Mouse (Mus musculus) lung, postnatal 0 days (tissue): ENCODE measurements around the gene Mcm2. TPM values are rescaled to one million over a fixed set of nuclear protein-coding genes. Genes with fewer than 3 reads are reported as not detected.

Source experiments
- ATAC-seq: fragments of 200-750 bp; cut with Nextera tagmentation; 2 replicates; pipeline ENCODE4 v1.8.0; 2017; ENCODE audit warnings: moderate library complexity
- DNase-seq: peaks from one replicate; pipeline ENCODE4 v3.0.0-alpha.2; 2016; ENCODE audit warnings: low spot score
- H3K27ac ChIP-seq: fragments of 300-500 bp; sonication (generic); 2 replicates; pipeline ENCODE4 v1.5.1; 2014; ENCODE audit warnings: antibody characterized with exemption, mild to moderate bottlenecking, low read length, mixed read lengths
- H3K27me3 ChIP-seq: fragments of 300-500 bp; sonication (generic); replicated peaks from 2 replicates; pipeline ENCODE4 v1.6.1; 2014; ENCODE audit warnings: low read length, mixed read lengths; ENCODE audit not compliant: insufficient read depth
- H3K36me3 ChIP-seq: fragments of 300-500 bp; sonication (generic); 2 replicates; pipeline ENCODE4 v1.6.1; 2014; ENCODE audit warnings: low read length, mixed read lengths; ENCODE audit not compliant: insufficient read depth
- H3K4me1 ChIP-seq: fragments of 300-500 bp; sonication (generic); 2 replicates; pipeline ENCODE4 v1.6.1; 2014; ENCODE audit warnings: antibody characterized with exemption, low read depth, low read length, mixed read lengths; ENCODE audit not compliant: insufficient read depth
- H3K4me2 ChIP-seq: fragments of 300-500 bp; sonication (generic); replicated peaks from 2 replicates; pipeline ENCODE4 v1.6.1; 2014; ENCODE audit warnings: low read depth, mild to moderate bottlenecking, low read length, moderate library complexity, mixed read lengths
- H3K4me3 ChIP-seq: fragments of 300-500 bp; sonication (generic); 2 replicates; pipeline ENCODE4 v1.5.1; 2014; ENCODE audit warnings: low read depth, low read length
- H3K9ac ChIP-seq: fragments of 300-500 bp; sonication (generic); replicated peaks from 2 replicates; pipeline ENCODE4 v1.6.1; 2014; ENCODE audit warnings: low read depth, mild to moderate bottlenecking
- H3K9me3 ChIP-seq: fragments of 300-500 bp; sonication (generic); 2 replicates; pipeline ENCODE4 v1.6.1; 2016; ENCODE audit warnings: low read length, mixed read lengths
- CTCF ChIP-seq: IDR thresholded peaks from 2 replicates; pipeline ENCODE4 v1.5.1; 2016; ENCODE audit warnings: antibody characterized with exemption, mild to moderate bottlenecking
- EP300 ChIP-seq: IDR thresholded peaks from 2 replicates; pipeline ENCODE4 v1.6.1; 2016; ENCODE audit warnings: antibody characterized with exemption, mild to moderate bottlenecking, control low read depth
- WGBS: fragments of 180-500 bp; shearing (Covaris S2); extraction: QIAGEN DNeasy Blood & Tissue Kit; methylation state at CpG from one replicate; pipeline ENCODE4 v1.1.7; 2014; 5-methylcytosine and 5-hydroxymethylcytosine counted together
- polyA plus RNA-seq: library from polyadenylated mRNA; unstranded; fragments of >200 nt; fragmentation: Nextera tagmentation; extraction: Ambion mirVana; gene quantifications from 2 replicates; pipeline ENCODE4 v1.2.1, GENCODE M21; 2015

Mcm2 gene
- polyA plus RNA-seq, 1 experiment from 2014 or later: 14.5 TPM

DNA sequence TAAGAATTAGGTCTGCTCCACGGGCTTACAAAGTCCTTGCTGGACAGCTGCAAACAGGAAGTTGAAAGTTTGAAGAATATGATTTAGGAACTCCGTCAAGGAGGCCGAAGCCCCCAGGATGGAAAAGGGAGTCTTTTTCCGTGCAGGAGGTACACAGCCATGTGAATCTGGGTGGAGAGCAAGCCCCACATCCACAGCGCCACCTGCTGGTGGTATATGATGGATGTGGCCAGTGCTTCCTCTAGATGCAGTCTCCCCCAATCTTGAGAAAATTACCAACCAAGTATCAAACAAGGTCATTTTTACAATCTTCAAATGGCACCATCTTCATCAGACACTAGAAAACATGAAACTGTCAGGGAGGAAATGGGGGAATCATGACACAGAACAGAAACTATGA, 5.0 kb downstream of the Mcm2 start:
- 50% methylated on average over 5 of the region's 5 CpGs for WGBS
- no peak for ATAC-seq
- no peak overlapping the region for H3K27ac ChIP-seq
- no peak overlapping the region for H3K4me2 ChIP-seq
- H3K4me3 ChIP-seq: no peak overlapping the region
- H3K4me1 ChIP-seq: no peaks in the 10 kb centered on the region
- no peaks in the 10 kb centered on the region for H3K9me3 ChIP-seq
- H3K27me3 ChIP-seq: no peaks in the 10 kb centered on the region
- peak; percentile 60 for DNase-seq
- peak; percentile 88 for TF ChIP-seq CTCF
- TF ChIP-seq EP300: no peak
- peaks cover 5% of the 10 kb centered on the region; the same call in 1 of the 2 replicates for H3K36me3 ChIP-seq
- H3K9ac ChIP-seq: no peak overlapping the region

DNA sequence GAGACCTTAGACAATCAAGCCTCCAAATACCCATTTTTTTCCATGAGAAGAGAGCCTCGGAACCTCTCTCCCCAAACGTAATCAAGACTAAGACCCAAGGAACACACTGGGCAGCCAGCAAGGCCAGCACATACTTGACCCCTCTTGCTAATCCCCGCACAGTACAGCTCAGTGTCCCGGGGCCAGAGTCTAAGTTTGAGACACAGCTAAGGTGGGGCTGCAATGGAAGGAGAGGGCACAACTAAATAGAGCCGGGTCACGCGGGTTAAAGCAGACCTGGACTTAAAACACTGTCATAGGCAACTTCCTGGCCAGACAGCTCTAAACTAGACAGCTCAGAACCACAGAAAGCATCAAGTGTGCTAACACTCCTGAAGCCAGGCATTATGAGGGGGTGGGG, 7.7 kb downstream of the Mcm2 start:
- Histone ChIP-seq H3K27ac (no peak overlapping the region), H3K27me3 (no peaks in the 10 kb centered on the region), H3K9ac (no peak overlapping the region), H3K4me1 (no peaks in the 10 kb centered on the region), H3K4me2 (no peak overlapping the region), H3K9me3 (no peaks in the 10 kb centered on the region), H3K36me3 (peaks cover 15% of the 10 kb centered on the region; the same call in 1 of the 2 replicates), H3K4me3 (no peak overlapping the region)
- 85% methylated on average over 7 of the region's 7 CpGs for WGBS
- TF ChIP-seq EP300 (no peak), CTCF (no peak)
- DNase-seq (no peak), ATAC-seq (no peak)

DNA sequence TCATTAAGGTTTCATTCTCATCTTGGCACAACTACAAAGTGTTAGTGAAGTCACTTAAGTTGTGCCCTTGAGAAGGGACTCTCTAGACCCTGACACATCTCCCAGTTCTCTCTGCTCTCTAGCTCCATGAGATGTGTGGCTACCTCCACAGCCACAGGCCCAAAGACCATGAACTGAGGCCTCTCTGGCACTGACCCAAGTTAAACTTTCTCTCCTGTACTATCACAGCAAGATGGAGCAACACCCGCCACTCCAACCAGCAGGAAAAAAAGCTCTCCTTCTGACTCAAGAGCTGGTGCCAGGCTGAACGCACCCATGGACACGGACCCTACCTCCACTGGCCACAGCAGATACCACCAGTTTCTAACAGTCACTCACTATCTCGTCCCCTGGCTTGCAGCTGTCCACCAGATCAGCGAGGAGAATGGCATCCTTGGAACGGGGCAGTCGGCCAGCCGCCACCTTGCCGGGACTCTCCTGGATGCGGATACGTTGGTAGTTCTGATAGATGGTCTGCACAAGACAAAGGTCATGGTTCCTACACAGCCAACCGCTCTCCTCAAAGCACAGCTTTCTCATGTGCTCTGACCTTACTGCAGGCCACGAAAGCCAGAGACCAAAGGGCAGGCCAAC, 9.1 kb downstream of the Mcm2 start:
- Histone ChIP-seq H3K27me3 (no peaks in the 10 kb centered on the region), H3K9me3 (no peaks in the 10 kb centered on the region), H3K4me3 (no peak overlapping the region), H3K27ac (no peak overlapping the region), H3K4me2 (no peak overlapping the region), H3K4me1 (no peaks in the 10 kb centered on the region), H3K36me3 (peaks cover 20% of the 10 kb centered on the region; the same call in 1 of the 2 replicates), H3K9ac (no peak overlapping the region)
- TF ChIP-seq EP300 (no peak), CTCF (no peak)
- peak; percentile 42 for DNase-seq
- 78% methylated on average over 13 of the region's 13 CpGs for WGBS
- peak; percentile 53 for ATAC-seq

DNA sequence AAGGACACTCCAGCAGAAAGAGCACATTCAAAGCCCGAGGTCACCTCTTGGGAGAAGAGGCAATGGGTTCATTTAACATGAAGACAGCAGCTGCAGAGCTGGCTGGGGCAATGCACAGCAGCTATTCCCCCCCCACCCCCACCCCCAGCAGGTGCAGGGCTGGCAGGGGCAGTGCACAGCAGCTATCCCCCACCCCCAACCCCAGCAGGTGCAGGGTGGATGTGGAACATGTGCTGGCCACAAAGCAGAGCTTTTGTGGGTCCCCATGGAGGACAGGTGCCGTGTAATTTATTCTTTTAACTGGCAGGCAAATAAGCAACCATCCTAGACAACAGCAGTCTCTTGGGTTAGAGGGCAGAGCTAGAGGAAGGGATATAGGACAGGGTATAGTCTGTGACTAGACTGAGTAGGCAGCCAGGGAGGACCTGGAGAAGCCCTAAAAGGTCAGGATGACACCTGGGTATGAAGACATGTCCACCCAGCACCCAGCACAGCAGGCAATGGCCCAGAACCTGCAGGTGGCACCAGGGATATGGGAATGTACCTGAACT, 12.1 kb downstream of the Mcm2 start:
- ATAC-seq: no peak
- 82% methylated on average over 2 of the region's 2 CpGs for WGBS
- Histone ChIP-seq H3K27ac (no peak overlapping the region), H3K4me3 (no peak overlapping the region), H3K4me2 (no peak overlapping the region), H3K27me3 (no peaks in the 10 kb centered on the region), H3K4me1 (no peaks in the 10 kb centered on the region), H3K9me3 (no peaks in the 10 kb centered on the region), H3K36me3 (peaks cover 24% of the 10 kb centered on the region; the same call in 1 of the 2 replicates), H3K9ac (no peak overlapping the region)
- DNase-seq: no peak
- TF ChIP-seq CTCF (no peak), EP300 (no peak)

DNA sequence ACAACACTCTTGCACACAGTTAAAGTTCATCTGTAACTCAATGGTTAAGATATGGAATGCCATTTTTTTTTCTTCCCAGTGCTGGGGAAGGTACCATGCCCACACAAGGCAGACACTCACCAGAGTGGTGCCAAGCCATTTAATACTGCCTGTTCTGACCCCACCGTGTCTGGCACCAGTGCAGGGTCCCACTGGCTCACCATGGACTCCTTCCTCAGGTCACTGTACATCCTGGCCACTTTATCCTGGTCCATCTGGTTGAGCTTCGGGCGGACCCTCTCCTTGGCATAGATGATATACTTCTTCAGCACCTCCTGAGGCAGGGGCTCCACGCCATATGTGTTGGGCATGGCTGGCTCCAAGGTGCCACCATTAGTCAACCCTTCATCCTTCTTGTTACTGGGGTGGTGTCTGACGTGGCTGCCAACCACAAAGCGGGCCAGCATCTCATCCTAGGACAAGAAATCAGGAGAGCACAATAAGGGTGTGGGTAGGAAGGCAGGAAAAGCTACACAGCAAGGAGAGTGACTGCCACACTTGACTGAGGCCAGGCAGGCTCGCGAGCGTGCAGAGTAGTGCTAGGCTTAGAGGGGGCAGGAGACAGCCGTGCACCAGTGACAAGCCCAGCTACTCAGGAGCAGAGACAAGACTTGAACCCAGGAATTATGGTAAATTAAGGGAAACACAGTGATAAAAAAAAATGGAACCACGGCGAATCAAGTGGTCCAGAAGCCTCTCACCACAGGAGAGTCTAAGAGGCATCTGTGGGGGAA, 12.8 kb downstream of the Mcm2 start:
- Histone ChIP-seq H3K27me3 (no peaks in the 10 kb centered on the region), H3K9ac (no peak overlapping the region), H3K4me3 (no peak overlapping the region), H3K27ac (no peak overlapping the region), H3K4me1 (no peaks in the 10 kb centered on the region), H3K36me3 (peaks cover 24% of the 10 kb centered on the region; the same call in 1 of the 2 replicates), H3K4me2 (no peak overlapping the region), H3K9me3 (no peaks in the 10 kb centered on the region)
- TF ChIP-seq CTCF (no peak), EP300 (no peak)
- DNase-seq (no peak), ATAC-seq (no peak)
- 92% methylated on average over 12 of the region's 12 CpGs for WGBS

DNA sequence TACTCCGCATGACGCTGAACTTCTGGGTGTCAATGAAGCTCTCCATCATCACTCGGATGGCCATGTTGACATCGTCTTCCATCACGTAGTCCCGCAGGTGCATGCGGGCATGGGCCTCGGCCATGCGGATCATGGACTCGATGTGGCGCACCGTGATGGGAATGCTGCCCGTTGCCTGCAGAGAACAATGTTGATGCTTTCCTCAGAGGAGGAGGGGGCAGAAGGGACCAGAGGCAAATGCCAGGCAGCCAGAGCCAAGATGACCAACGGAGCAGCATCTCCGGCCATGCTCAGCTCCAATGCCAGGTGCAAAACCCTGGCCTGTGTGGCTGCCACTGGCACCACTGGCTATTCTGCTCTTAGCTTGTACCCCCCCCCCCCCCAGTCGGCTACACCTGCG, 13.9 kb downstream of the Mcm2 start:
- no peak overlapping the region for H3K27ac ChIP-seq

More for the DNA sequence above, 13.9 kb downstream of the Mcm2 start:
- H3K9ac ChIP-seq: no peak overlapping the region
- ATAC-seq (no peak), DNase-seq (no peak)
- H3K4me2 ChIP-seq: no peak overlapping the region
- H3K27me3 ChIP-seq: no peaks in the 10 kb centered on the region
- H3K4me3 ChIP-seq: no peak overlapping the region
- peaks cover 20% of the 10 kb centered on the region; the same call in 1 of the 2 replicates for H3K36me3 ChIP-seq
- no peaks in the 10 kb centered on the region for H3K4me1 ChIP-seq
- TF ChIP-seq CTCF: no peak
- TF ChIP-seq EP300: no peak
- WGBS: 92% methylated on average over 17 of the region's 17 CpGs
- H3K9me3 ChIP-seq: no peaks in the 10 kb centered on the region
